Mouse (Mus musculus) mouse trophoblast stem cell (cell line): ENCODE results near the gene Oas1f.
"Not testable (repeated sequence)": the region's sequence is repeated elsewhere in the genome, so short reads cannot be mapped to it uniquely, and the experiment has no call there.

ENCODE experiments used
- in situ Hi-C, 2 experiments: fragments of 300-500 bp; cut with MseI, MboI; formaldehyde crosslinking; loops; 2 replicates in 1 of 2; 3 replicates in 1 of 2; pipeline ENCODE4 v1.15.1; 2025

The Oas1f gene

GRCm38 (mm10) chr5:120847067-120847466 lies at the start of gene Oas1f:
TSS of gene Oas1f (plus strand) at chr5:120847367.
- in situ Hi-C loops, result no loop called here

GRCm38 (mm10) chr5:120798147-120798546 lies 49.0 kb upstream of the Oas1f start:
- in situ Hi-C loops, result not testable (repeated sequence)

DNA sequence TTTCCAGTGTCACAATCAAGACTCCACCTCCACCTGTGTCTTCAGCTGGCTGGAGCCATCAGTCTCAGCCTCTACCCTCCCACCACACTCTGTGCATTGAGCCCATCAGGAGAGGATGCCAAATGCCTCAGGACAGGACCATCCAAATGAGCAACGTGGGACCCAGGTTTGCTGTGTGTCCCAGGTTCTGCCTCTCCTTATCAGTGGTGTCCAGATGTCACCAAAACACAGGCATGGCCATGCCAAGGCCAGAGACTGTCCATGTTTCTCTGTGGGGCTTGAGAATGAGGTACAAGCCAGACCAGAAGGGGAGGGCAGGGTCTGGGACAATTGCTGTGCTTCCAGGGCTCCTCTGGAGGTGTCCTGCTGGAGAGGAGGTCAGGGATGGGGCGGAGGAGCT lies 48.2 kb upstream of the Oas1f start:
- in situ Hi-C loops, result not testable (repeated sequence)

DNA sequence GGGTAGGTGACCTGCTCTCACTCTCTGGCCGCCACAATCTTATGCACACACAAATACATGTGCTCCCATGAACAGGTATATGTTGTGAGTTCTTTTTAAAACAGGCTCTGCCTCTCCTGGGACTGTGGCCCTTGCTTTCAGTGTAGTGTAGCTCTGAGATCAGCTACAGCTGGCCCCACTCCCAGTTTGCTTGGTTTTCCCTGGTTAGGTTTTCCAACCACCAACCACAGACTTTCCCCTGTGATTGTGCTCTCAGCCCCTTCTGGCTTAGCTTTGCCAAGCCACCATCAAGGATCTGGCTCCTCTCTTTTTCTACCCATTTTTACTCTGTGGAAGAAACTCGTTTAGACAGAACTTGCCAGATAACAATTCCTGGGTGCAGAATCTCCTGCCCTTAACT lies 43.6 kb upstream of the Oas1f start:
- in situ Hi-C loops, result no loop called here

DNA sequence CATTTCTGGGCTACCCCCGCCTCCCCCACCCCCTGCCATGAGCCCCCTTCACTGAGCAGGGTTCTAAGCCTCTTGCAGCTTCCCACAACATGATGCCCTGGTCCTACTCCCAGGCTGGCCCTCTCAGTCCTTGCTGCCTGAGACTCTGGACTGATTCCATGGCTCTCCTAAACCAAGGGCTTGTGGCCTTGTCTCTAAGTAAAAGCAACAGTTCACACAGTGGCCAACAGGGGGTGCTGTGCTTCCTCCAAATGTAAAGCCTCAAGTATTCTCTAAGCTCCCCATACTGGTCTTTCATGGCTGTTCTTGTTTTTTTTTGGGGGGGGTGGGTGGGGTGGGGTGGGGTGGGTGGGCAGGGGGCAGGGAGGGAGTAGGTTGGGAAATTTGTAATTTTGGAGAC lies 40.7 kb upstream of the Oas1f start:
- in situ Hi-C loops, result no loop called here

- in situ Hi-C loops, result no loop called here
Observed at GRCm38 (mm10) chr5:120809171-120809570, 38.0 kb upstream of the Oas1f start.

DNA sequence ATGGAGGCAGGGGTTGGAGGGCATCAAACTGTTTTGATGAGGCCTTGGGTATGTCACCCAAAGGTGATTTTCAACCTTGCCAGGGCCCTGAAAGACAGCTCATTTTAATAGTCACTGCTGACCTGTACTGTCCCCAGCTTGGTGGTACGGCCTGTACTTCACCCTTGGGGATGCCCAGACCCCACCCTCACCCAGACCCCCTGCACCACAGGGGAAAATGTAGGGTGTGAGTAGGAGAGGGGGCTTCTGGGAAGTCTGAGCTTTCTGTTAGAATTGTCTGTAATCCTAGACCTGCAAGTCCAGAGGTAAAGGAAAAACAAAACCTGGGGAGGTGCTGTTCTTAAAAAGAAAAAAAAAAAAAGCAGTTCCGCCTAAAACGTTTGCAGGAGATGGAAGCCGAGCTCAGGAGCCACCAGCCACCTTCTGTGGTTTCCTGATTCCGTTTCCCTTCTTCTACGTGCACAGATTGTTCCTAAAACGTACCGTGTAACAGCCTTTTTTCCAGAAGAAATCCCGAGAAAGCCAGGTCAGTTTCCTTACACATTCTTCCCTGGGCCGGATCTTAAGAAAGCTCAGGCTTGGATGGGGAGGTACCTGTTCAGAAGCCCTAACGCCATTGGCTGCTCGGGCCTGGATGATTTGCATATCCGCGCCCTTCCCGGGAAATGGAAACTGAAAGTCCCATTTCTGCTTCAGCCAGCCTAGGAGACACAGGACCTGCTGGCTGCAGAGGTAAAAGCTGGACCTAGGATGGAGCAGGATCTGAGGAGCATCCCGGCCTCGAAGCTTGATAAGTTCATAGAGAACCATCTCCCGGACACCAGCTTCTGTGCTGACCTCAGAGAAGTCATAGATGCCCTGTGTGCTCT lies 35.0 kb upstream of the Oas1f start, which contains the start of gene Oas1c:
Gene Oas1c, minus strand, starts transcription at position 564 of the 869 bp plus-strand sequence.
- in situ Hi-C loops, result no loop called here

DNA sequence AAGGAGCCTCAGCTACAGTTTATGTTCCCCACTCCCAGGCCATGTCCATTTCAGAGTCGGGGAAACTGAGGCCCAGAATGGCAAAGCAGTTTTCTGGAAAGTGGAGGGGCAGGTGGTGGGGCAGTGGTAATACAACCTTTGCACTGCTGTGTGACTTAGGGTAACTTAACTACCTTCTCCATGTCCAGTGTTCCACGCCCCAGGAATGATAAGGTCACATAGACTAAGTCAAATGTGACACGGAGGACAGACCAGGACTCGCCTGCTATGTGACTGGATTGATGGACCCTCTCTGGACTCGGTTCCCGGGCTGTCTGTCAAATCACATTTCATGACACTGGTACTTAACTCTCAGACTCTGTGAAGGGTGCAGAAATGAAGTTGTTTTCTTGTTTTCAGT lies 34.1 kb upstream of the Oas1f start:
- in situ Hi-C loops, result no loop called here

DNA sequence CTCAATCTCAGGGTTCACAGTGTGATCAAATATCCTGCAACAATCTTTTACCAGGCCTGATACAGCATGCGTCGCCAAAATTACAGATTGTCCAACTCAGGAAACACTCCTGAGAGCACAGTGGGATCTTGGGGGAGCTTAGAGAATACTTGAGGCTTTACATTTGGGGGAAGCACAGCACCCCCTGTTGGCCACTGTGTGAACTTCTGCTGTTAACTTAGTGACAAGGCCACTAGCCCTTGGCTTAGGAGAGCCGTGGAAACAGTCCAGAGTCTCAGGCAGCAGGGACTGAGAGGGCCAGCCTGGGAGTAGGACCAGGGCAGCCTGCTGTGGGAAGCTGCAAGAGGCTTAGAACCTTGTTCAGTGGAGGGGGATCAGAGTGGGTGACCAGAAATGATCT lies 31.2 kb upstream of the Oas1f start:
- in situ Hi-C loops, result no loop called here

DNA sequence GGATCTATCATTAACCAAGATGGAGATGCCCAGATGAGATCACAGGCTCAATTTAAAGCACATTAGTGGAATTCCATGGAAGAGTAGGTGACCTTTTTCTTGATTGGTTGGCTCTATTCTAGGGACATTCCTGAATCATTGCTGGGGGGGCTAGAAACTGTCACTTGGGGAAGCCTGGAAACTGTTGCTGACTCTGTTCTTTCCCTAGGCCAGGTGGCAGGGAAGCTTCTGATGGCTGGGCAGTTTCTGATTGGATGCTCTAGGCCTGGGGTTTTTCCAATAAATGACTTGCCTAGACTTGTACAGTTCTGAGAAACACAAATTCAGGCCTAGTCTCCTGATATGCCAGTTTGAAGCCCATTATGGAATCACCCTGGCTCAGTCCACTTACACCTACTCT lies 28.2 kb upstream of the Oas1f start:
- in situ Hi-C loops, result no loop called here

- in situ Hi-C loops, result loop anchor here in 1 of 2 experiments (10.0 kb wide), 1 partner anchor 154 kb away; no protein-coding TSS in a partner anchor
Observed at GRCm38 (mm10) chr5:120831031-120831430, 16.1 kb upstream of the Oas1f start.

DNA sequence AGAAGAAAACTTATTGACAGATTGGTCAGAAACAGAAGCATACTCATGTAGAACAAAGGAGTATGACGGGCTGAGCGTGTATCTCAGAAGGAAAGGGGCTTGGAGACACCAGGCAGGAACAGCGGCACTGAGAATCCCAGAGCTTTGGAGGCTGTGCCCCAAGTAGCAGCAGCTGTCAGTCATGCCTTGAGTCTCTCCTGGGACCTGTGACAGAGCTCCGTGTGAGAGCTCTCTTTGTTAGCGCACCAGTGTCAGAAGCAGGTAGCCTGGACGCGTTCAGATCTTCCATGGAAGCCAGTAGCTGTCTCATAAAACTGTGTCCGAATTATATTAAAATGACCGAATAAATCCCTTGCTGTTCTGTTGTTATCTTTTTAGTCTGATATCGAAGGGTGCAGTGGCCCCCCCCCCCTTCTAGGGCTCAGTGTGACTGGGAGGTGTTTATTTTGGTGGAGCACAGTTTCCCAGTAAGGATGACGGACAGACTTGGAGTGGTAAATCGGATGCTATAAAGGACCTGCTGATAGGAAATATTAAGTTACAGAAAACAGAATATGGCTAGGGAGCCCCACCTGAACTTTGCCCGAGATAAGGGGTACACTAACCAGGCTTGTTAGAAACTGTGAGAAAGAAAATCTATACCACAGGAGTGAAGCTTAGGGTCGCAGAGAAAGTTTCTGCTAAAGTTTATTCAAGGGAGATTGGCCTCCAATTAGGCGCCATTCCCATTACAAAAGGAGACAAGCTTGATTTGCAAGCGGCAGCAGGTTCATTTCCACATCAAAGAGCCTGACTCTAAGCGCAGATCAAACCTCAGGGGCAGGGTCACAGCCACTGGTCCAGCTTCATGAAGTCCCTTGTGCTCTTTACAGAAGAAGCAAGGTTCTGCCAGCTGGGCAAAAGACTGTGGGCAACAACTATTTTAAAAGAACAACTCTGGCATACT lies 13.6 kb upstream of the Oas1f start:
- in situ Hi-C loops, result loop anchor here in 1 of 2 experiments (10.0 kb wide), 1 partner anchor 151 kb away; no protein-coding TSS in a partner anchor

DNA sequence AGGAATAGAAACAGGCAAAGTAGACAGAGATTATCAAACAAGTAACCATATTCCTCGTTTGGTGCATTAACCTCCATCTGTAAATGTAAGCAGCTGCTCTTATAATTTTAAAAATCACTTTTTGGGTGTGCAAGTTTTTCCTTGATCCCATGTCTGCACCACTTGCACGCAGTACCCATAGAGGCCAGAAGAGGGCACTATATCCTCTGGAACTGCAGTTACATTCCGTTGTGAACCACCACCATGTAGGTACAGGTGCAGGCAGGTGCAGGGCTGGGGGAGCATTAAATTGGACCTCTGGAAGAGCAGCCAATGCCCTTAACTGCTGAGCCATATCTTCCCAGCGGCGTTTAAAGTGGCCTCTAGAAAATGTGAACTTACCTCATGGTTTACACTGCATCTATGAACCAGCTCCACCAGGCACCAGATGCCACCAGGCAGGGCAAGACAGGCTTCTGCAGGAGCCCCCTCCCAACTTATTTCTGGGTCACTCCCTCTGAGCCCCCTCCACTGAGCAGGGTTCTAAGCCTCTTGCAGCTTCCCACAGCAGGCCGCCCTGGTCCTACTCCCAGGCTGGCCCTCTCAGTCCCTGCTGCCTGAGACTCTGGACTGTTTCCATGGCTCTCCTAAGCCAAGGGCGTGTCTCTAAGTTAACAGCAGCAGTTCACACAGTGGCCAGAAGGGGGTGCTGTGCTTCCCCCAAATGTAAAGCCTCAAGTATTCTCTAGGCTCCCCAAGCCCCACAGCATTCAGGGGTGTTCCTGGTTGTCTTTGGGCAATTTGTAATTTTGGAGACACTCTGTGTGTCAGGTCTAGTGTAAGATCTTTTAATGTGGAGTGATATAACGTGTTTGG lies 10.2 kb upstream of the Oas1f start:
- in situ Hi-C loops, result loop anchor here in 1 of 2 experiments (10.0 kb wide), 1 partner anchor 148 kb away; no protein-coding TSS in a partner anchor

DNA sequence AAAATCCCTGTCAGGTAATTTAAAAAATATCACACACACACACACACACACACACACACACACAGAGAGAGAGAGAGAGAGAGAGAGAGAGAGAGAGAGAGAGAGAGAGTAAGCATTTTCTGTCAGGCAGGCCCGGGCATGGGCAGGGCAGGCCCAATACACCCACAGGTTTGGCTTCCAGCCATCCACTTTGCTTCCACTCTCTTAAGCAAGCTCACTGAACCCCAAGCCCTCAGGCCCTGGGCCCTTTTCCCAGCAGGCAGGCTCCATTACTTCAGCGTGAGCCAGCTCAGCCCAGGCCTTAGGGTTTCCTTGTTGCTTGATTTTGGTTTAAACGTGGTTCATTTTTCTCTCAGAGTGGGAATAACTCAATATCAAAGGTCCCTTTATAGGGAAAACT lies 2.5 kb upstream of the Oas1f start:
- in situ Hi-C loops, result no loop called here

GRCm38 (mm10) chr5:120849601-120850136 lies 2.5 kb downstream of the Oas1f start:
- in situ Hi-C loops, result no loop called here

- in situ Hi-C loops, result no loop called here
Observed at GRCm38 (mm10) chr5:120859241-120859640, 12.1 kb downstream of the Oas1f start.

DNA sequence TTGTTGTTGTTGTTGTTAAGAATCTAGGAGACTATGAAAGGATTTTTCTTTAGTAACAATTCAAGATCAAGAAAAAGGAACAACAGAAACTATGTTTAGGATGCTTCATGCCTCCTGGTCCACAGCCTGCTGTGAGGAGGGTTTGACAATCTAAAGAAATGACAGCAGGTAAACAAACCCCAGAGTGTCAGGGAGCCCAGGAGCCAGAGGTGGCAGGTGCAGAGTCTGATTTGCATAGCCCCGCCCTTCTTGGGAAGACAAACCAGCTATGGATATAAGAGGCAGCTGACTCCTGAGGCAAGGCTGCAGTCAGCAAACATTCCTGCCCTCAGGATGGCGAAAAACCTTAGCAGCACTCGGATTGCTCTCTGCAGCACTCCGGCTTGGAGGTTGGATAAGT lies 14.0 kb downstream of the Oas1f start, which contains the start of gene Oas1h:
Gene Oas1h, plus strand, starts transcription at position 301 of the 400 bp plus-strand sequence.
- in situ Hi-C loops, result no loop called here

DNA sequence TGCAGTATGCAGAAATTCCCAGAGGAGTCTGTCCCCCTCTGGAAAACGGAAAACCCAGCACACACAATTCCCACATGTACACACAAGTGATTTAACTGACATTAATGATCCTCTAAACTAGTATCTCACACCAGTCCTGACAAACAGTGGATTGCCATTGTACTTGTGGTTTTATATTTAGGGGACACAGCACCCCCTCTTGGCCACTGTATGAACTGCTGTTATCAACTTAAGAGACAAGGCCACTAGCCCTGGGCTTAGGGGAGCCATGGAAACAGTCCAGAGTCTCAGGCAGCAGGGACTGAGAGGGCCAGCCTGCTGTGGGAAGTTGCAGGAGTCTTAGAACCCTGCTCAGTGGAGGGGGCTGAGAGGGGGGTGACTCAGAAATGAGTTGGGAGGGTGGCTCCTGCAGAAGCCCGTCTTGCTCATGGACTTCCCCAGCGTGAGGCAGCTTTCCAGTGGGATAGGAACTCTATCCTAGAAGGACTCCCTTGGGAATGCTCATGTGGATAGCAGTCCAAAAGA lies 18.2 kb downstream of the Oas1f start:
- in situ Hi-C loops, result no loop called here

DNA sequence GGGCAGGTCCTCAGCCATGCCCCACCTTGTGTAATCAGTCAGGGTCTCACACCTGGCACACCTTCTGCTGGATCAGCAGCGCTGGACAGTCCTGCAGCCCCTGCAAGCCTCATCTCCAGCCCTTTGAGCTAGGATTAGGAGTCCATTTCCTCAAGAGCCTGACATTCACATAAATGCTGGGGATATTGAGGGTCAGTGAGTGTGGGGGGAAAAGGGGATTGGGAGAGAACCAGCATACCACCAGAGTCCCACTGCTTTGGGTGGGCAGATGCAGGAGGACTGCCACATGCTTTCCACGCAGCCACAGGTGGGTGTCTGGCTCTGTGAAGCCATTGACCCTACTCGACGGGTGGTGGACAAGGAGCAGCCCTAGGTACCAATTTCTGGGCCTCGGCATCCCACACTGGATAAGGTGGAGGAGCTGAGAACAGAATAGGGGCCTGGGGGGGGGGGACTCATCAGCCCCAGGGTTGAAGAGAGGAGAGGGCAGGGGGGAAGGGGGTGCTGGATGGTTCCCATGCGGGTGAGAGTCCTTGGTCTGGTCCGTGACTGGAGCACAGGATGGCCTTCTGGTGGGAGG lies 22.4 kb downstream of the Oas1f start:
- in situ Hi-C loops, result no loop called here

DNA sequence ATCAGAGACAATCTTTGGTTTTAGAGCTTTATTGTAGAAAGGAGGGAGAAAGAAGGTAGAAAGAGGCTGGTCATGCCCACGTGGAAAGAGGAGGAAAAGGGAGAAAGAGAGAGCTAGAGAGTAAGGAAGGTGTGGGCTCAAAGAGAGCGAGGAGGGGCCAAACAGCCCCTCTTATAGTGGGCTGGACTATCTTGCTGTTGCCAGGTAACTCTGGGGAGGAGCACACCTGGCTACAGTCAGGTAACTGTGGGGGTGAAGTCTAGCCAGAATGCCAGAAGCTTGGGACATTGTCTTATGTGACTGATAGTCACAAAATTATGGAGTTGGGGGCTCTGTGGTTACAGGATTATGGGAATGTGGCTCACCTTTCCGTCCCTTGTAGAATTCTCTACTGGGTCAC lies 22.9 kb downstream of the Oas1f start:
- in situ Hi-C loops, result no loop called here
